Mouse (Mus musculus) T-helper 17 cell (primary cell): Measurements from ENCODE around the gene Inka1.

ENCODE experiments used
- in situ Hi-C, 2 experiments: fragments of 300-600 bp; cut with MboI, MseI; formaldehyde crosslinking; loops; 1 replicate in 1 of 2; 2 replicates in 1 of 2; pipeline ENCODE4 v1.15.1; 2025; ENCODE audit warnings: high pct_unique_total_duplicates in 2 of 2

The Inka1 gene

GRCm38 (mm10) chr9:107960928-107961327, 24.8 kb downstream of the Inka1 start:
- in situ Hi-C loops: loop anchor here (5.0 to 10.0 kb wide), 2 partner anchors 104 to 106 kb away; no protein-coding TSS in a partner anchor

GRCm38 (mm10) chr9:107959896-107960295, 25.8 kb downstream of the Inka1 start:
- in situ Hi-C loops: loop anchor here (5.0 to 10.0 kb wide), 2 partner anchors 105 to 107 kb away; no protein-coding TSS in a partner anchor

- in situ Hi-C loops: no loop called here
Observed at GRCm38 (mm10) chr9:107957141-107957540, 28.5 kb downstream of the Inka1 start.

GRCm38 (mm10) chr9:107955613-107956289, 29.9 kb downstream of the Inka1 start:
- in situ Hi-C loops: no loop called here

- in situ Hi-C loops: no loop called here
Observed at GRCm38 (mm10) chr9:107950460-107951355, 35.0 kb downstream of the Inka1 start.

GRCm38 (mm10) chr9:107949922-107950235, 35.8 kb downstream of the Inka1 start, which contains the start of gene Traip:
Traip (plus strand) TSS chr9:107950136.
- in situ Hi-C loops: no loop called here

- in situ Hi-C loops: no loop called here
Observed at GRCm38 (mm10) chr9:107949184-107949921, 36.3 kb downstream of the Inka1 start.

GRCm38 (mm10) chr9:107947241-107948194, 38.2 kb downstream of the Inka1 start:
- in situ Hi-C loops: no loop called here

GRCm38 (mm10) chr9:107936831-107937230, 48.8 kb downstream of the Inka1 start:
- in situ Hi-C loops: no loop called here

- in situ Hi-C loops: no loop called here
Observed at GRCm38 (mm10) chr9:107936215-107936822, 49.4 kb downstream of the Inka1 start.

- in situ Hi-C loops: no loop called here
Observed at GRCm38 (mm10) chr9:107935790-107936214, 49.9 kb downstream of the Inka1 start.

GRCm38 (mm10) chr9:107935374-107935773, 50.3 kb downstream of the Inka1 start, which contains the start of gene Camkv:
Camkv (plus strand) TSS chr9:107935674.
- in situ Hi-C loops: no loop called here
